Mouse (Mus musculus): Measurements from ENCODE around the gene Itpkb. TPM values are rescaled to one million over a fixed set of nuclear protein-coding genes. Genes with fewer than 3 reads are reported as not detected.

Itpkb gene
- 24.4 and 28.6 TPM in 2 replicates for polyA plus RNA-seq (2012; ENCODE audit: insufficient read depth, insufficient read length, missing spikeins)

GRCm38 (mm10) chr1:180330145-180330706, at the start of gene Itpkb:
Itpkb (plus strand) TSS chr1:180330485.
- TF ChIP-seq CTCF (IDR thresholded peaks at IDR 0.05; ENCODE audit: low read depth, low read length) (no peak), POLR2A (IDR thresholded peaks at IDR 0.05; ENCODE audit: borderline replicate concordance, low read depth, low read length) (peak; percentile 73; the same call in 1 of the 2 replicates)
- Histone ChIP-seq H3K4me3 (ENCODE audit: insufficient read depth, low read length) (peak within 1 kb of the TSS; percentile 87), H3K27ac (ENCODE audit: insufficient read depth, low read depth, low read length) (peak within 1 kb of the TSS; percentile 81), H3K4me1 (ENCODE audit: control insufficient read depth, insufficient read depth, low read length) (peaks cover 31% of the 10 kb centered on the region)

GRCm38 (mm10) chr1:180282581-180282980, 47.7 kb upstream of the Itpkb start:
- peaks cover 14% of the 10 kb centered on the region for H3K4me1 ChIP-seq (ENCODE audit: control insufficient read depth, insufficient read depth, low read length)
- H3K27ac ChIP-seq (ENCODE audit: insufficient read depth, low read depth, low read length): no peak overlapping the region
- no peak overlapping the region for H3K4me3 ChIP-seq (ENCODE audit: insufficient read depth, low read length)
- TF ChIP-seq CTCF (IDR thresholded peaks at IDR 0.05; ENCODE audit: low read depth, low read length) (no peak), POLR2A (IDR thresholded peaks at IDR 0.05; ENCODE audit: borderline replicate concordance, low read depth, low read length) (no peak)

GRCm38 (mm10) chr1:180283813-180284768, 46.2 kb upstream of the Itpkb start:
- TF ChIP-seq CTCF (IDR thresholded peaks at IDR 0.05; ENCODE audit: low read depth, low read length): no peak
- TF ChIP-seq POLR2A (IDR thresholded peaks at IDR 0.05; ENCODE audit: borderline replicate concordance, low read depth, low read length): no peak
- H3K27ac ChIP-seq (ENCODE audit: insufficient read depth, low read depth, low read length): no peak overlapping the region
- H3K4me1 ChIP-seq (ENCODE audit: control insufficient read depth, insufficient read depth, low read length): peaks cover 19% of the 10 kb centered on the region
- no peak overlapping the region for H3K4me3 ChIP-seq (ENCODE audit: insufficient read depth, low read length)

- TF ChIP-seq CTCF (IDR thresholded peaks at IDR 0.05; ENCODE audit: low read depth, low read length) (no peak), POLR2A (IDR thresholded peaks at IDR 0.05; ENCODE audit: borderline replicate concordance, low read depth, low read length) (no peak)
- Histone ChIP-seq H3K27ac (ENCODE audit: insufficient read depth, low read depth, low read length) (no peak overlapping the region), H3K4me1 (ENCODE audit: control insufficient read depth, insufficient read depth, low read length) (peaks cover 29% of the 10 kb centered on the region), H3K4me3 (ENCODE audit: insufficient read depth, low read length) (no peak overlapping the region)
Measured at GRCm38 (mm10) chr1:180286081-180286831, 44.0 kb upstream of the Itpkb start.

GRCm38 (mm10) chr1:180288227-180288626, 42.1 kb upstream of the Itpkb start:
- Histone ChIP-seq H3K4me1 (ENCODE audit: control insufficient read depth, insufficient read depth, low read length) (peaks cover 34% of the 10 kb centered on the region), H3K4me3 (ENCODE audit: insufficient read depth, low read length) (no peak overlapping the region), H3K27ac (ENCODE audit: insufficient read depth, low read depth, low read length) (no peak overlapping the region)
- no peak for TF ChIP-seq POLR2A (IDR thresholded peaks at IDR 0.05; ENCODE audit: borderline replicate concordance, low read depth, low read length)
- no peak for TF ChIP-seq CTCF (IDR thresholded peaks at IDR 0.05; ENCODE audit: low read depth, low read length)

- Histone ChIP-seq H3K4me1 (ENCODE audit: control insufficient read depth, insufficient read depth, low read length) (peaks cover 37% of the 10 kb centered on the region), H3K4me3 (ENCODE audit: insufficient read depth, low read length) (no peak overlapping the region), H3K27ac (ENCODE audit: insufficient read depth, low read depth, low read length) (no peak overlapping the region)
- TF ChIP-seq CTCF (IDR thresholded peaks at IDR 0.05; ENCODE audit: low read depth, low read length) (no peak), POLR2A (IDR thresholded peaks at IDR 0.05; ENCODE audit: borderline replicate concordance, low read depth, low read length) (no peak)
Measured at GRCm38 (mm10) chr1:180288872-180289468, 41.3 kb upstream of the Itpkb start.

- peaks cover 37% of the 10 kb centered on the region for H3K4me1 ChIP-seq (ENCODE audit: control insufficient read depth, insufficient read depth, low read length)
- H3K4me3 ChIP-seq (ENCODE audit: insufficient read depth, low read length): no peak overlapping the region
- H3K27ac ChIP-seq (ENCODE audit: insufficient read depth, low read depth, low read length): no peak overlapping the region
Measured at GRCm38 (mm10) chr1:180289788-180290187, 40.5 kb upstream of the Itpkb start.

GRCm38 (mm10) chr1:180290358-180290757, 39.9 kb upstream of the Itpkb start:
- peaks cover 37% of the 10 kb centered on the region for H3K4me1 ChIP-seq (ENCODE audit: control insufficient read depth, insufficient read depth, low read length)
- TF ChIP-seq CTCF (IDR thresholded peaks at IDR 0.05; ENCODE audit: low read depth, low read length): no peak
- no peak for TF ChIP-seq POLR2A (IDR thresholded peaks at IDR 0.05; ENCODE audit: borderline replicate concordance, low read depth, low read length)
- no peak overlapping the region for H3K4me3 ChIP-seq (ENCODE audit: insufficient read depth, low read length)
- no peak overlapping the region for H3K27ac ChIP-seq (ENCODE audit: insufficient read depth, low read depth, low read length)

More at GRCm38 (mm10) chr1:180289788-180290187, 40.5 kb upstream of the Itpkb start:
- no peak for TF ChIP-seq POLR2A (IDR thresholded peaks at IDR 0.05; ENCODE audit: borderline replicate concordance, low read depth, low read length)
- TF ChIP-seq CTCF (IDR thresholded peaks at IDR 0.05; ENCODE audit: low read depth, low read length): no peak

- Histone ChIP-seq H3K27ac (ENCODE audit: insufficient read depth, low read depth, low read length) (peak overlapping the region; percentile 37), H3K4me3 (ENCODE audit: insufficient read depth, low read length) (no peak overlapping the region), H3K4me1 (ENCODE audit: control insufficient read depth, insufficient read depth, low read length) (peaks cover 37% of the 10 kb centered on the region)
- TF ChIP-seq POLR2A (IDR thresholded peaks at IDR 0.05; ENCODE audit: borderline replicate concordance, low read depth, low read length) (no peak), CTCF (IDR thresholded peaks at IDR 0.05; ENCODE audit: low read depth, low read length) (no peak)
Measured at GRCm38 (mm10) chr1:180296088-180296487, 34.2 kb upstream of the Itpkb start.
